Mouse (Mus musculus) urinary bladder, postnatal 0 days (tissue): ENCODE results near the gene Rnase9. TPM values are rescaled to one million over a fixed set of nuclear protein-coding genes. Genes with fewer than 3 reads are reported as not detected.

Experiments
- polyA plus RNA-seq: library from polyadenylated mRNA; unstranded; fragments of >200 nt; fragmentation: Nextera tagmentation; extraction: Ambion mirVana; gene quantifications from 2 replicates; pipeline ENCODE4 v1.2.1, GENCODE M21; 2015

The Rnase9 gene
- not detected in 2 replicates for polyA plus RNA-seq

DNA sequence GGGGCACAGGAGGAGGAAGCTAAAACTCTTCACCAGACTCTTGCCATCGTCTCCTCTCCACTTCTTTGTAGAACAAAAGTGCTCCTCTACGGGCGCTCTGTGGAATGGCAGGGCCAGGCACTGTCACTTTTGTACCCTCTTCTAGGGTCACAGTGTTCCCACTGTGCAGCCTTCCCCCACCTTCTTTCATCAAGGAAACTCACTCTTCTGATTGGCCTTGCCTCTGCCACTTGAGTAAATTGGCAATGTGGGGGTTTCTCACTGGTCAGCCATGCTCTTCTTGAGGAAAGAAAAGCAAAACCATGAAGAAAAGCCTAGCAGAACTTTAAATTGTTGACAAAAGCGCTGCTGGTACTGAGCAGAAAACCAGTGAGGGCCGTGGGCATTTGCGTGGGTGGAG, at the start of gene Rnase9:
Gene Rnase9 (minus strand): TSS at position 101 of the 400 bp plus-strand sequence.

DNA sequence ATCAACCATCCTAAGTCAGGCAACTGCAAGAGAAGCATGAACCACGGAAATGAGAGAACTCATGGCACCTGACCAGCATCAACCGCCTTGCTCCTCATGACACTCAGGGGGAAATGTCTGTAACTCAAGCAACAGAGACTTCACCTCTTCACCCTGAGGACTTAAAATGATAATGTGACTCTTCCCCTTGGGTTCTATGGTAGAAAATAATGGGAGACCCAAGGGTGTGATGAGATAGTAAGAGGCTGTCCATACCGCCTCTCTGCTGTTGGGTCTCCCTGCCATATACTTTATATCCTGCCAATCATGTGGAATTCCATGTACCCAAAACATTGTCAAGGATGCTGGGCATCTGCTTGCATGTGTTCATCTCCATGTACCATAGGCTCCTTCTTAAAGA, 32.7 kb upstream of the Rnase9 start, which contains the start of gene Olfr750:
Gene Olfr750 (minus strand): TSS at position 101 of the 400 bp plus-strand sequence.

DNA sequence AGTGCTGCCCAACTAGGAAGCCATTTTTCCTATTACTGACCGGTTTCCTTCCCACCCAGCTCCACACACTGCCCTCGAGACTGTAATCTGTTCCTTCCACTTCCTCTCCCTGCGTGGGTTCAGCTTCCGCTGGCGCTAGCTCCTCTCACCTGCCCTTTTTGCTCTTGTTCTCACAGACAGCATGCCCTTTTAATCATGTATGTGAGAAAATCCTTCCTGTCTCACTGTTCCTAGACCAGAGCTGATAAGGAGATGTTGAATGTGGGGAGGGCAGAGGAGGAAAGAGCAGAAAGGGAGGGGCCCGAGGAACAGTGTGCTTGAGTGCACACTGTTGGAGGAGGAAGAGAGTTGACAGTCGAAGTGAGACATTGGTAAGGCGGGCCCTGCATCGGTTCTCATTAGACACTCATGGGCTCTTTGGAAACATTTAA, 15.7 kb upstream of the Rnase9 start, which contains the start of gene Rnase12:
Gene Rnase12 (minus strand): TSS at position 261 of the 431 bp plus-strand sequence.

DNA sequence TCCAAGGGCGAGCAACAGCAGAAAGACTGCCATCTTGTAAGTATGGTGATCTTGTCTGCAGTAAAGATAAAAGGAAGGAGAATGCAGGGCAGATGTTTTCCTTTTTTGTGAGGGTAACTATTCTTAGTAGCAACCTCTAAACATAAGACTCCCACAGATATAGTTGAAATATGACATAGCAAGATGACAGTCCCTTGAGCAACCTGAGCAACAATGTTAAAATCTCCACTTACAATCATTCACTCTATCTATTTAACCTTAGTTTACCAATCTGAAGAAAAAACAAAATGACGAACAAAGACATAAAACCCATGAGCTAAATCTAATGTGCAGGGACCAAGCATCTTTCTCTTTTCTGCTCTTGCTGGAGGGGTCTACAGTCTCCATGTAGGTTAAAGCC, 8.4 kb upstream of the Rnase9 start, which contains the start of gene Rnase11:
Gene Rnase11 (minus strand): TSS at position 101 of the 400 bp plus-strand sequence.

DNA sequence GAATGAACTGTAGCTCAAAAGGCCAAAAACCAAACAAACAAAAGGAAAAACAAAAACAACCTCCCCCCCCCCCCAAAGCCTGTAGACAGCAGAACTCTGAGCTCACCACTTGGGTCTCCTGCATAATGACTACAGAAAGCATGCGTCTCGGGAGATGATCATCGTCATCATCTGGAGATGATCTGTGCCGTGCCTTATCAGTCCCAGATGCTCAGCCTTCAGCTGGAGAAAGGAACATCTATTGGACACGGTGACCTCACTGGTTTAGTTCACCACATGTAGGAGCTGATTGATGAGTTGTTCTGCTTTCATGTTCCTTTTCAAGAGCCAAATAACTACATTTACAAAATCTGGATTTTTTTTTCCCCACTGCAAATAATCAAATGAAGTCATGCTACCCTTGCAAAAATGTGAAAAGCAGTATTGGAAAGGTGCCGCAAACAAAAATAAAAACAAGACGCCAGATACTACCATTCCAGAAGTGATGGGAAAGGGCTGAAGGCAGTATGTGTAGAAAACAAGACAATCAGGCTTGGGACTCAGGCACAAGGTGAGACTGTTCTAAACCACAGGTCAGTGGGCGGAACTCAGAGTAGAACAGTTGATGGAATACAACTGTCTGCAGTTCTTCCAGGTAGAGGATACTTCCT, 34.4 kb downstream of the Rnase9 start, which contains the start of gene Rnase10:
Gene Rnase10 (plus strand): TSS at position 600 of the 650 bp plus-strand sequence.

Other genes with a start within 250 kb of the Rnase9 start
- not detected in 2 replicates for gene Ccnb1ip1, start 234.1 kb downstream of the Rnase9 start, polyA plus RNA-seq
- 26.6 and 27.3 TPM in 2 replicates for gene Parp2, start 234.0 kb downstream of the Rnase9 start, polyA plus RNA-seq
- 6.8 and 7.5 TPM in 2 replicates for gene Tep1, start 171.3 kb downstream of the Rnase9 start, polyA plus RNA-seq
- 0.31 and 0.64 TPM in 2 replicates for gene Klhl33, start 144.4 kb downstream of the Rnase9 start, polyA plus RNA-seq
- gene Osgep, start 117.0 kb downstream of the Rnase9 start, polyA plus RNA-seq = 78.2 and 87.5 TPM in 2 replicates
- 91.5 and 98.7 TPM in 2 replicates for gene Apex1, start 116.9 kb downstream of the Rnase9 start, polyA plus RNA-seq
- gene Pip4p1, start 111.0 kb downstream of the Rnase9 start, polyA plus RNA-seq = 32.4 and 42.5 TPM in 2 replicates
- 46.9 and 49.2 TPM in 2 replicates for gene Pnp, start 110.8 kb downstream of the Rnase9 start, polyA plus RNA-seq
- gene Gm49342, start 97.4 kb downstream of the Rnase9 start, polyA plus RNA-seq = not detected in 2 replicates
- gene Pnp2, start 85.9 kb downstream of the Rnase9 start, polyA plus RNA-seq = 0.75 and 1.3 TPM in 2 replicates
- gene Rnase10, start 34.1 kb downstream of the Rnase9 start, polyA plus RNA-seq = 0.21 TPM in 1 of 2 replicates, not detected in the other
- not detected in 2 replicates for gene Rnase11, start 8.3 kb upstream of the Rnase9 start, polyA plus RNA-seq
- gene Rnase12, start 15.8 kb upstream of the Rnase9 start, polyA plus RNA-seq = 0.19 and 0.34 TPM in 2 replicates
- not detected in 2 replicates for gene Olfr750, start 32.6 kb upstream of the Rnase9 start, polyA plus RNA-seq
- 97.5 and 101 TPM in 2 replicates for gene Rnase4, start 49.2 kb upstream of the Rnase9 start, polyA plus RNA-seq
- 12.3 and 13.3 TPM in 2 replicates for gene Ang, start 49.3 kb upstream of the Rnase9 start, polyA plus RNA-seq
- gene Eddm3b, start 72.6 kb upstream of the Rnase9 start, polyA plus RNA-seq = not detected in 2 replicates
- 0.46 and 1.8 TPM in 2 replicates for gene Rnase6, start 82.0 kb upstream of the Rnase9 start, polyA plus RNA-seq
- not detected in 2 replicates for gene Rnase1, start 104.9 kb upstream of the Rnase9 start, polyA plus RNA-seq
- not detected in 2 replicates for gene Rnase2b, start 120.4 kb upstream of the Rnase9 start, polyA plus RNA-seq
- gene Ang2, start 157.3 kb upstream of the Rnase9 start, polyA plus RNA-seq = not detected in 2 replicates
- gene Ear14, start 161.5 kb upstream of the Rnase9 start, polyA plus RNA-seq = not detected in 2 replicates
- gene Rnase2a, start 214.2 kb upstream of the Rnase9 start, polyA plus RNA-seq = not detected in 2 replicates